Mouse (Mus musculus): ENCODE measurements at regions not wholly inside any gene's neighbourhood (a gene's known extent, or its start where the extent isn't known, plus 50 kb on each side); places are given as distances from the start of the nearest gene placed in this dataset.
"Not testable (repeated sequence)": the region's sequence is repeated elsewhere in the genome, so short reads cannot be mapped to it uniquely, and the experiment has no call there.

GRCm38 (mm10) chrX:135091074-135091473 is 82.1 kb upstream of the Zmat1 start:
- not testable (repeated sequence) for TF ChIP-seq POLR2A (IDR thresholded peaks at IDR 0.05; ENCODE audit: borderline replicate concordance, extremely low read depth, low read depth, low read length)
- peak; percentile 76 for TF ChIP-seq CTCF (IDR thresholded peaks at IDR 0.05; ENCODE audit: insufficient read depth, low read length)

Measured in lung, adult 2 months (tissue).